ENCODE assay signal across 19 mouse cellular contexts in genomic region chr5:120584968-120585367, GRCm38 (mm10). TPM values are rescaled to one million over a fixed set of nuclear protein-coding genes. Genes with fewer than 3 reads are reported as not detected.
DNase-seq lines count a peak whose midpoint lies in the region; ATAC-seq lines count a peak whose summit lies in the region.
"Had no signal": no experiment of that assay in that cellular context is flagged by ENCODE, and none has a peak within 500 bp of the region (broad histone marks: within the 10 kb centered on the region; RNA-seq: fewer than 3 reads in every experiment).

No protein-coding gene starts in this region.

- 43% methylated on average over 15 of the region's 15 CpGs for WGBS in intestine, embryonic 15.5 days
- WGBS in intestine, embryonic 16.5 days = 49% methylated on average over 15 of the region's 15 CpGs
- WGBS in neural tube, embryonic 13.5 days = 44% methylated on average over 15 of the region's 15 CpGs
- WGBS in liver, embryonic 12.5 days (ENCODE audit: insufficient replicate concordance) = 65% methylated on average over 15 of the region's 15 CpGs
- WGBS in neural tube, embryonic 15.5 days = 41% methylated on average over 15 of the region's 15 CpGs

- H3K9ac ChIP-seq in intestine, embryonic 15.5 days = peak overlapping the region; percentile 5; the same call in 1 of the 2 replicates
- H3K9ac ChIP-seq in intestine, embryonic 16.5 days (ENCODE audit: low read depth, low read length) = no peak overlapping the region
- no peak overlapping the region for H3K9ac ChIP-seq in neural tube, embryonic 13.5 days
- H3K9ac ChIP-seq in liver, embryonic 12.5 days = no peak overlapping the region
- H3K9ac ChIP-seq in neural tube, embryonic 15.5 days (replicated peaks) = no peak overlapping the region
- H3K9ac ChIP-seq: embryonic facial prominence, embryonic 12.5 days; midbrain, embryonic 15.5 days had no signal

- H3K4me1 ChIP-seq in intestine, embryonic 15.5 days (replicated peaks) = peaks cover 41% of the 10 kb centered on the region
- peaks cover 31% of the 10 kb centered on the region for H3K4me1 ChIP-seq in intestine, embryonic 16.5 days (ENCODE audit: control insufficient read depth, insufficient read depth, low read length)
- H3K4me1 ChIP-seq in neural tube, embryonic 13.5 days (replicated peaks) = peaks cover 74% of the 10 kb centered on the region
- peaks cover 80% of the 10 kb centered on the region for H3K4me1 ChIP-seq in liver, embryonic 12.5 days
- H3K4me1 ChIP-seq in neural tube, embryonic 15.5 days = peaks cover 51% of the 10 kb centered on the region

- H3K36me3 ChIP-seq in intestine, embryonic 15.5 days = peaks cover 14% of the 10 kb centered on the region
- peaks cover 3% of the 10 kb centered on the region; the same call in 1 of the 2 replicates for H3K36me3 ChIP-seq in intestine, embryonic 16.5 days (ENCODE audit: control insufficient read depth, insufficient read depth, low read length)
- H3K36me3 ChIP-seq in neural tube, embryonic 13.5 days = peaks cover 32% of the 10 kb centered on the region
- H3K36me3 ChIP-seq in liver, embryonic 12.5 days = peaks cover 55% of the 10 kb centered on the region
- H3K36me3 ChIP-seq in neural tube, embryonic 15.5 days = peaks cover 11% of the 10 kb centered on the region; the same call in 1 of the 2 replicates
- H3K36me3 ChIP-seq: midbrain, embryonic 15.5 days had no signal

- H3K4me2 ChIP-seq in intestine, embryonic 15.5 days (replicated peaks) = no peak overlapping the region
- no peak overlapping the region for H3K4me2 ChIP-seq in intestine, embryonic 16.5 days (ENCODE audit: low read depth, low read length)
- H3K4me2 ChIP-seq in neural tube, embryonic 13.5 days = 0 out of 2 replicates have a peak overlapping the region, but pooled peaks have one; percentile 16
- H3K4me2 ChIP-seq in liver, embryonic 12.5 days = peak overlapping the region; percentile 80; the same call in 1 of the 2 replicates
- 0 out of 2 replicates have a peak overlapping the region, but pooled peaks have one; percentile 9 for H3K4me2 ChIP-seq in neural tube, embryonic 15.5 days
- H3K4me2 ChIP-seq: embryonic facial prominence, embryonic 12.5 days; midbrain, embryonic 15.5 days had no signal

- H3K27me3 ChIP-seq in intestine, embryonic 15.5 days (replicated peaks) = no peaks in the 10 kb centered on the region
- no peaks in the 10 kb centered on the region for H3K27me3 ChIP-seq in intestine, embryonic 16.5 days (replicated peaks; ENCODE audit: control insufficient read depth, insufficient read depth, low read length)
- H3K27me3 ChIP-seq in neural tube, embryonic 13.5 days = no peaks in the 10 kb centered on the region
- H3K27me3 ChIP-seq in liver, embryonic 12.5 days (replicated peaks) = no peaks in the 10 kb centered on the region
- no peaks in the 10 kb centered on the region for H3K27me3 ChIP-seq in neural tube, embryonic 15.5 days (replicated peaks)
- H3K27me3 ChIP-seq: embryonic facial prominence, embryonic 12.5 days; midbrain, embryonic 15.5 days had no signal

- H3K4me3 ChIP-seq in intestine, embryonic 15.5 days (replicated peaks) = no peak overlapping the region
- H3K4me3 ChIP-seq in intestine, embryonic 16.5 days (ENCODE audit: low read length) = no peak overlapping the region
- no peak overlapping the region for H3K4me3 ChIP-seq in neural tube, embryonic 13.5 days
- no peak overlapping the region for H3K4me3 ChIP-seq in liver, embryonic 12.5 days
- no peak overlapping the region for H3K4me3 ChIP-seq in neural tube, embryonic 15.5 days (replicated peaks)
- H3K4me3 ChIP-seq: embryonic facial prominence, embryonic 12.5 days; heart, adult 2 months; midbrain, embryonic 15.5 days had no signal

- DNase-seq in neural tube, embryonic 10.5 days (ENCODE audit: extremely low spot score, low spot score) = no peak
- DNase-seq in adrenal gland, postnatal 14 days = no peak
- DNase-seq: gastrocnemius, postnatal 14 days; heart, adult 2 months had no signal

- ATAC-seq in intestine, embryonic 15.5 days = no peak
- ATAC-seq in intestine, embryonic 16.5 days = no peak
- no peak for ATAC-seq in neural tube, embryonic 13.5 days (ENCODE audit: low read depth)
- no peak for ATAC-seq in liver, embryonic 12.5 days
- no peak for ATAC-seq in neural tube, embryonic 15.5 days (ENCODE audit: low FRiP score)
- no peak for ATAC-seq in megakaryocyte progenitor cell, adult 5-6 weeks (replicated peaks; ENCODE audit: poor library complexity)
- ATAC-seq: hindbrain, embryonic 16.5 days; midbrain, embryonic 15.5 days had no signal

- no peaks in the 10 kb centered on the region for H3K9me3 ChIP-seq in intestine, embryonic 15.5 days
- no peaks in the 10 kb centered on the region for H3K9me3 ChIP-seq in intestine, embryonic 16.5 days (ENCODE audit: control insufficient read depth, low read length)
- no peaks in the 10 kb centered on the region for H3K9me3 ChIP-seq in neural tube, embryonic 13.5 days
- H3K9me3 ChIP-seq in liver, embryonic 12.5 days (replicated peaks) = no peaks in the 10 kb centered on the region
- no peaks in the 10 kb centered on the region for H3K9me3 ChIP-seq in neural tube, embryonic 15.5 days (replicated peaks)
- H3K9me3 ChIP-seq: embryonic facial prominence, embryonic 12.5 days; midbrain, embryonic 15.5 days had no signal

- H3K27ac ChIP-seq in intestine, embryonic 15.5 days = no peak overlapping the region
- H3K27ac ChIP-seq in intestine, embryonic 16.5 days (ENCODE audit: low read length) = no peak overlapping the region
- H3K27ac ChIP-seq in neural tube, embryonic 13.5 days (replicated peaks) = 0 out of 2 replicates have a peak overlapping the region, but pooled peaks have one; percentile 33
- H3K27ac ChIP-seq in liver, embryonic 12.5 days = no peak overlapping the region
- no peak overlapping the region for H3K27ac ChIP-seq in neural tube, embryonic 15.5 days (replicated peaks)
- H3K27ac ChIP-seq: embryonic facial prominence, embryonic 12.5 days; heart, adult 2 months; kidney, postnatal 0 days; midbrain, embryonic 15.5 days had no signal

RNA-seq across cellular contexts. Expression of gene Tpcn1, which starts 3.5 kb away (rescaled TPM):
- 25.3 and 26.8 TPM in 2 replicates for polyA plus RNA-seq in intestine, embryonic 15.5 days (2015; fragmentation: Nextera tagmentation; extraction: Ambion mirVana)
- polyA plus RNA-seq in intestine, embryonic 16.5 days (2015; fragmentation: Nextera tagmentation; extraction: Ambion mirVana) = 21.4 and 23.9 TPM in 2 replicates
- polyA plus RNA-seq in neural tube, embryonic 13.5 days (2015; fragmentation: Nextera tagmentation; extraction: Ambion mirVana) = 22.4 and 22.5 TPM in 2 replicates
- polyA plus RNA-seq in liver, embryonic 12.5 days (2016; fragmentation: Nextera tagmentation; extraction: Ambion mirVana) = 24.8 and 25.4 TPM in 2 replicates
- polyA plus RNA-seq in neural tube, embryonic 15.5 days (2015; fragmentation: Nextera tagmentation; extraction: Ambion mirVana) = 20.9 and 21.7 TPM in 2 replicates
- total RNA-seq in adrenal gland, postnatal 14 days (2021) = 56.5 and 57.5 TPM in 2 replicates
- 37.0 and 38.8 TPM in 2 replicates for total RNA-seq in megakaryocyte progenitor cell, adult 5-6 weeks (2015)
- total RNA-seq in megakaryocyte progenitor cell, adult 5-6 weeks (2017) = 15.7 and 17.7 TPM in 2 replicates

RNA-seq across cellular contexts. Expression of gene Iqcd, which starts 3.8 kb away (rescaled TPM):
- 0.28 and 0.40 TPM in 2 replicates for polyA plus RNA-seq in intestine, embryonic 15.5 days (2015; fragmentation: Nextera tagmentation; extraction: Ambion mirVana)
- polyA plus RNA-seq in intestine, embryonic 16.5 days (2015; fragmentation: Nextera tagmentation; extraction: Ambion mirVana) = 0.17 and 0.27 TPM in 2 replicates
- 0.94 and 1.0 TPM in 2 replicates for polyA plus RNA-seq in neural tube, embryonic 13.5 days (2015; fragmentation: Nextera tagmentation; extraction: Ambion mirVana)
- 2.0 and 2.1 TPM in 2 replicates for polyA plus RNA-seq in liver, embryonic 12.5 days (2016; fragmentation: Nextera tagmentation; extraction: Ambion mirVana)
- polyA plus RNA-seq in neural tube, embryonic 15.5 days (2015; fragmentation: Nextera tagmentation; extraction: Ambion mirVana) = 1.3 and 1.5 TPM in 2 replicates
- 0.30 and 0.48 TPM in 2 replicates for total RNA-seq in adrenal gland, postnatal 14 days (2021)
- total RNA-seq in megakaryocyte progenitor cell, adult 5-6 weeks (2015) = not detected in 2 replicates
- total RNA-seq in megakaryocyte progenitor cell, adult 5-6 weeks (2017) = 0.81 and 1.1 TPM in 2 replicates
- total RNA-seq: ES-E14; heart, adult 2 months had no signal

RNA-seq across cellular contexts. Expression of gene Rita1, which starts 27.4 kb away (rescaled TPM):
- polyA plus RNA-seq in intestine, embryonic 15.5 days (2015; fragmentation: Nextera tagmentation; extraction: Ambion mirVana) = 10.6 and 11.4 TPM in 2 replicates
- polyA plus RNA-seq in intestine, embryonic 16.5 days (2015; fragmentation: Nextera tagmentation; extraction: Ambion mirVana) = 12.7 and 12.8 TPM in 2 replicates
- 19.9 and 25.1 TPM in 2 replicates for polyA plus RNA-seq in neural tube, embryonic 13.5 days (2015; fragmentation: Nextera tagmentation; extraction: Ambion mirVana)
- polyA plus RNA-seq in liver, embryonic 12.5 days (2016; fragmentation: Nextera tagmentation; extraction: Ambion mirVana) = 7.3 and 8.4 TPM in 2 replicates
- polyA plus RNA-seq in neural tube, embryonic 15.5 days (2015; fragmentation: Nextera tagmentation; extraction: Ambion mirVana) = 29.4 and 34.0 TPM in 2 replicates
- total RNA-seq in adrenal gland, postnatal 14 days (2021) = 15.6 and 16.0 TPM in 2 replicates
- 2.0 and 2.3 TPM in 2 replicates for total RNA-seq in megakaryocyte progenitor cell, adult 5-6 weeks (2015)
- 4.7 and 5.8 TPM in 2 replicates for total RNA-seq in megakaryocyte progenitor cell, adult 5-6 weeks (2017)

RNA-seq across cellular contexts. Expression of gene Ddx54, which starts 27.6 kb away (rescaled TPM):
- polyA plus RNA-seq in intestine, embryonic 15.5 days (2015; fragmentation: Nextera tagmentation; extraction: Ambion mirVana) = 47.5 and 49.3 TPM in 2 replicates
- 50.8 and 51.4 TPM in 2 replicates for polyA plus RNA-seq in intestine, embryonic 16.5 days (2015; fragmentation: Nextera tagmentation; extraction: Ambion mirVana)
- polyA plus RNA-seq in neural tube, embryonic 13.5 days (2015; fragmentation: Nextera tagmentation; extraction: Ambion mirVana) = 44.6 and 45.7 TPM in 2 replicates
- polyA plus RNA-seq in liver, embryonic 12.5 days (2016; fragmentation: Nextera tagmentation; extraction: Ambion mirVana) = 35.0 and 36.3 TPM in 2 replicates
- 35.7 and 42.0 TPM in 2 replicates for polyA plus RNA-seq in neural tube, embryonic 15.5 days (2015; fragmentation: Nextera tagmentation; extraction: Ambion mirVana)
- 38.6 and 45.9 TPM in 2 replicates for total RNA-seq in adrenal gland, postnatal 14 days (2021)
- 11.8 and 13.3 TPM in 2 replicates for total RNA-seq in megakaryocyte progenitor cell, adult 5-6 weeks (2015)
- total RNA-seq in megakaryocyte progenitor cell, adult 5-6 weeks (2017) = 34.9 and 35.8 TPM in 2 replicates

RNA-seq across cellular contexts. Expression of gene Cfap73, which starts 49.1 kb away (rescaled TPM):
- polyA plus RNA-seq in intestine, embryonic 15.5 days (2015; fragmentation: Nextera tagmentation; extraction: Ambion mirVana) = not detected in 2 replicates
- 0.24 TPM in 1 of 2 replicates, not detected in the other for polyA plus RNA-seq in intestine, embryonic 16.5 days (2015; fragmentation: Nextera tagmentation; extraction: Ambion mirVana)
- polyA plus RNA-seq in neural tube, embryonic 13.5 days (2015; fragmentation: Nextera tagmentation; extraction: Ambion mirVana) = not detected in 2 replicates
- polyA plus RNA-seq in liver, embryonic 12.5 days (2016; fragmentation: Nextera tagmentation; extraction: Ambion mirVana) = not detected in 2 replicates
- 0.33 and 0.80 TPM in 2 replicates for polyA plus RNA-seq in neural tube, embryonic 15.5 days (2015; fragmentation: Nextera tagmentation; extraction: Ambion mirVana)
- 0.63 and 0.98 TPM in 2 replicates for total RNA-seq in adrenal gland, postnatal 14 days (2021)
- not detected in 2 replicates for total RNA-seq in megakaryocyte progenitor cell, adult 5-6 weeks (2015)
- total RNA-seq in megakaryocyte progenitor cell, adult 5-6 weeks (2017) = not detected in 2 replicates
- total RNA-seq: ES-E14; gastrocnemius, postnatal 14 days; heart, adult 2 months; left cerebral cortex, adult 18-20 months; megakaryocyte, adult 5-6 weeks had no signal
- polyA plus RNA-seq: embryonic facial prominence, embryonic 12.5 days; heart, postnatal 0 days; kidney, postnatal 0 days; limb, embryonic 11.5 days had no signal

Comparison
In these comparisons a context has a peak if more than half of its experiments do, and no peak if none do; other contexts are left out.
1. H3K4me2 ChIP-seq: peak in neural tube, embryonic 13.5 days (single experiment), liver, embryonic 12.5 days (single experiment) and neural tube, embryonic 15.5 days (single experiment); none in intestine, embryonic 15.5 days (single experiment) and intestine, embryonic 16.5 days (single experiment).